Mouse (Mus musculus) brain, embryonic 18.5 days (tissue): ENCODE measurements around the gene Vmn1r32.

ENCODE experiments used
- DNase-seq: peaks from one replicate; pipeline ENCODE4 v3.0.0-alpha.2; 2012; ENCODE audit warnings: low read depth, low spot score

The Vmn1r32 gene

DNA sequence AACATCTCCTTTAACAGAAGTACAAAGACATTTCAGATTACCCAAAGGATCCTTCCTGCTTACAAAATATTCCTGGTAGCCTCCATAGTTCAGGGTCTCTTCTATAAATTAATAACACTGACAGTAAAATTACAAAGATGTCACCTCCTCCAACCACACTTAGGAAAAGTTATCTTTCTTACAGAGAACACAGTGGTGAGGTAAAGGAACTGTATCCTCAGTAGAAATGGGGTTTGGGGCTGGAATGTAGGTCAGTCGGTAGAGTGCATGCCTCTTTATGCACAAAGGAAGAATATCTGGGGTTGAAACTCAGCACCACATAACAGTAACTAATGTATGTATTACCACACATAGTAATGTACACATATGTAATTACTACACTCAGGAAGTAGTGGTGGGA, at the start of gene Vmn1r32:
Gene Vmn1r32 (minus strand): TSS at position 101 of the 400 bp plus-strand sequence.
- no peak for DNase-seq

- DNase-seq, result no peak
These were observed 35.9 kb upstream of the Vmn1r32 start for GRCm38 (mm10) chr6:66595804-66596203.

DNA sequence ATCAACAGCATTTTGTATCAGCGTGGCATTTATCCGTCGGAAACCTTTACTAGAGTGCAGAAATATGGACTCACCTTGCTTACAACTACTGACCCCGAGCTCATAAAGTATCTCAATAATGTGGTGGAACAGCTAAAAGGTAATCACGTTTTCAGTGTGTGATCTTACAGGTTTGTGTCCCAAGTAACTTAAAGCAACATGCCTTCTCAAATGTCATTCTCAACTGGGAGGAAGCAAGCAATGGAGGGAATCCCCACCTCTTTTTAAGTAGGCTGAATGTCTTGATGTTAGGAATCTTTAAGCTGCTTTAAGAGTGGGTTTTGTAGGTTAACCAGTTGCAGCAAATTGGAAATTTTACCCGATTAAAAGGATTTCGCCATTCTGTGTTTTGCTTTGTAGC, 23.9 kb downstream of the Vmn1r32 start:
- DNase-seq, result no peak

DNA sequence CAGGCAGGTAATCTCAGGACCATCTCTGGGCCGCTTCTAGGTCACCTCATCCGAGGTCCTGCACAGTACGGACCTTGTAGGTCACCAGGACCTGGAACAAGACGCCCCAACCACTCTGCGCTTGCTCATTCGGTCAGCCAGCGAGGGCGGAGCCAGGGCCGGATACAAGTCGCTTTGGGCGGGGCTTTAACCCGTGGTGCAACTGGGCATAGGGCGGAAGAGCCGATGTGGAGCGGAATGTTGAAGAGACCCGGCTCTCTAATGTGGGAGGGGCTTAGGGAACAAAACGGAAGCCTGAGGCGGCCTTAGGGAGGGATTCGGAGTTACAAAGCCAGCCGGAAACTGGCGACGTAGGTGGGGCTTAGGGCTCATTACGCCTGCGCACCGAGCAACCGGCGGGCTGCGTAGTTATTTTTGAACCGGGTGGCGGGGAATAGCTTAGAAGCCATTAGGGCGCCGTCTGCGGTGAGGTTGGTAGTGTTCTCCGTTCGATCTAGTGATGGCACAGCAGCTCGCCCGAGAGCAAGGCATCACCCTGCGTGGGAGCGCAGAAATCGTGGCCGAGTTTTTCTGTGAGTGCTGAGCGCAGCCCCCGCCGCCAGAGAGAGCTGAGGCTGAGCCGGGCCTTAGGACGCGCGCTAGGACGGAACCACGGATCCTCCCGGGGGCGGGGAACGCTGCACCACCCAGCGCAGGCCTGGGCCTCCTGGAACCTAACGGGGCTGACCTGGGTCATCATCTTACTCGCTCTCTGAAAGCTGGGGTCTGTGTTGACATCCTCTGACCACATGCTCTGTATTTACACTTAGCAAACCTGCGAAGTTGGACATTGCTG, 24.7 kb downstream of the Vmn1r32 start, which contains the start of gene Mad2l1:
Gene Mad2l1 (plus strand): TSS at position 363 of the 835 bp plus-strand sequence.
- peak; percentile 95 for DNase-seq

GRCm38 (mm10) chr6:66534366-66534941, 25.4 kb downstream of the Vmn1r32 start:
- DNase-seq, result no peak

DNA sequence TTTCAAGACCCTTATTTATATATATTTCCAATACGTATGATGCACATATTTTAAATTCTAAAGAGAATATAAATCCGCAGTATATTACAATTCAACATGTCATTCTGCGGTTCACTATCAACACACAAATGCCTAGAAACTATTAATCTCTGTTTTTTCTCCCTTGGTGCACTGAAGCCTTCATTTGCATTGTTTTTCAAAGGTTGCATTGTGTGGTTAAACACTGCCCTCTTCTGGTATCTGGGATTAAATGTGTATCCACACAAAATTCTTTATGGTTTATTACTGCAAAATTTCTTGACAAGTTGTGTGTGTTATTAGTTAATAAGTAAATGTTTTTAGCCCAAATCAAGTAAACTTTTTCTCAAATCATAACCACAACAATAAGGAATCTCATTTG, 26.7 kb downstream of the Vmn1r32 start:
- peak; percentile 28 for DNase-seq

DNA sequence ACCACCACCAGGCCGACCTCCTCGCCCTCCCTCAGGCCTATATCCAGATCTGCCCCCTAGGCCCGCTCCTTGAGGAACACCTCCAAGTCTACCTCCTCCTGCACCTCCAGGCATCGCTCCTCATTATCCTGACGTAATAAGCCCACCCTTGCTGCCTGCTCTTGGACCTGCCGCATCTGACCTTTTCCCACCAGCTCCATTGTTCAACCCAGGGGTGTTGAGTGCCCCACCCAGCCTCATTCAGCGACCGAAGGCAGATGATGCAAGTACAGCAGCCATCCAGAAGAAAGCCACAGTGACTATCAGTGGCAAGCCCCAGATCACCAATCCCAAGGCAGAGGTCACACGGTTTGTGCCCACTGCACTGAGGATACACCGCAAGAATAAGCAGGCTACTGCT, 31.5 kb downstream of the Vmn1r32 start:
- DNase-seq, result no peak

GRCm38 (mm10) chr6:66516368-66516767, 43.5 kb downstream of the Vmn1r32 start:
- DNase-seq, result no peak
